Mouse (Mus musculus) cortical plate, adult 2 months (tissue): ENCODE results near the gene Ubxn7.

Experiments used
- CTCF ChIP-seq: fragments of 200-500 bp; IDR thresholded peaks from 2 replicates; pipeline ENCODE4 v1.5.1; 2011; ENCODE audit warnings: mild to moderate bottlenecking, control low read depth, low read length; ENCODE audit not compliant: insufficient read depth; ENCODE audit errors: extremely low read depth
- POLR2A ChIP-seq: fragments of 200-500 bp; IDR thresholded peaks from 2 replicates; pipeline ENCODE4 v1.6.1; 2011; ENCODE audit warnings: mild to moderate bottlenecking, low read length, control low read depth; ENCODE audit not compliant: insufficient read depth; ENCODE audit errors: extremely low read depth

DNA sequence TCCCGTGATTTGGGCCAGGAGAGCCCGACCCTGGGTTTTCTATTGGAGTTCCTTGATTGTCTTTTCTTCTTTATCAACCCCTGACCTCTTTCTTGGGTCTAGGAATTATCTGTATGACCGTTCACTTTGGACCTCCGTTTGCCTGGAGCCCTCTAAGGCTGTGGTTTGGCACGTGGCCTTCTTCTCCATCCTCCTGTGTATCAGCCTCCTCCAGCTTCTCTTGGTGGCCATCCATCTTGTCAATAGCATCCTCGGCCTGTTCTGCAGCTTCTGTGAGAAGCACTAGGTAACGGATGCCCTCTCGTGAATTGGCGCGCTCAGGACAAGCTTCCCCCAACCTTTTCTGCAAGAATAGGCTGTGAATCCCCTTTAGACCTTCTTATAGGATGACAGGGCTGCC lies 75.7 kb downstream of the Ubxn7 start:
- TF ChIP-seq POLR2A: no peak
- no peak for TF ChIP-seq CTCF
